Mouse (Mus musculus): ENCODE results near the gene Itm2c. TPM values are rescaled to one million over a fixed set of nuclear protein-coding genes. Genes with fewer than 3 reads are reported as not detected.

Gene Itm2c
- total RNA-seq, 2 experiments from 2014 or later, result 87.2 to 93.8 TPM

DNA sequence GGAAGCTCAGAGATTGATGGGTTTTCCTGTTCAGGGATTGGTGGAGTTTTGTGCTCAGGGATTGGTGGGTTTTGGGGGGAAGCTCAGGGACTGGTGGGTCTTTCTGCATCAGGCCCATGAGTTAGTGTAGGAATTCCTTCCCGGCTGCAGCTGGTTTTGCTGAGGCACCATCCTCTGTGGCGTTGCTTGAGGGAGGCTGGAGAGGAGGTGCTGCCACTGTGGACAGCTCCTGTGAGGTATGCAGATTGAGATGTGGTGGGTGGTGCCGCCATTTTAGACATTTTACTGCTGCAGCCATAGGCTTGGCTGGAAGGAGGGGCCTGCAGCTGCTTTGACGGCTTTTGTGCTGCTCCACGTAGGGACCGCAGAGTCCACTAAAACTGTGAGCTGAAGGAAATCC lies 35.3 kb downstream of the Itm2c start:
- no peak for DNase-seq
- intact Hi-C loops (cut with DNase I), result no loop called here

DNA sequence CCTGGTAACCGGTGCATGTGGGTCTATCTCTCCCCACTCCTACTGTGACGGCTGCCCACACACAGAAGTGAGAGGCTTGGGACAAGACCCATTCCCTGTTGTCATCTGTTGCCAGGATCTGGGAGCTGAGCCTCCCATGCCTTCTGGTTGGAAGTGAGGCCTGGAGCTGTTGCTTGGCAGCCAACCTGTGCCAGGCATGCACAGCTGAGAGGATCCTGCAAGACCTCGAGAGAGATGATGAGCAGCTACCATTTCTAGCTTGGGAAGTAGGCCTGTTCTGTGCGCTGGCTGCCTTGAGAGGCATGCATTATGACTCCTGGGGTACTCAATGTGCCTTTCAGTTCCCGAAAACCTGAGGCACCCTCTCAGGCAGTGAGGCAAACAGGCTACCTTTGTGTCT lies 37.1 kb downstream of the Itm2c start:
- DNase-seq, result no peak
- intact Hi-C loops (cut with DNase I), result no loop called here

DNA sequence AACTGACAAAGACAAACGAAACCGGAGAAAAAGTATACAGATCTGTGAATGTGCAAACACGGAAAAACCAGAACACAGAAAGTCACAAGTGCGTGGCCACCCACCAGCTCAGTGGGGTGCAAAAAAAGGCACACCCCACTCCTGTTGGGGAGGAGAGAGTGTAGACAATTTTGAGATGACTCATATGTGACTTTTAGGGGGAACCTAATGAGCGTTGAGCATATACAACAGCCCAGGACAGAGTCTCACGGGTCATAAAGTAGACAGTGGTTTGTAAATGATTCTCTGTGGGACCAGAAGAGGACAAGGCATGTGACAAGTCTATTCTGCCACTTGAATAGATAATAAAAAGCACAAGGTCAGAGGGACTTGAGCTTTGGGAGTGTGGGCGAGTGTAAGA lies 39.1 kb downstream of the Itm2c start:
- intact Hi-C loops (cut with DNase I), result no loop called here
- no peak for DNase-seq

DNA sequence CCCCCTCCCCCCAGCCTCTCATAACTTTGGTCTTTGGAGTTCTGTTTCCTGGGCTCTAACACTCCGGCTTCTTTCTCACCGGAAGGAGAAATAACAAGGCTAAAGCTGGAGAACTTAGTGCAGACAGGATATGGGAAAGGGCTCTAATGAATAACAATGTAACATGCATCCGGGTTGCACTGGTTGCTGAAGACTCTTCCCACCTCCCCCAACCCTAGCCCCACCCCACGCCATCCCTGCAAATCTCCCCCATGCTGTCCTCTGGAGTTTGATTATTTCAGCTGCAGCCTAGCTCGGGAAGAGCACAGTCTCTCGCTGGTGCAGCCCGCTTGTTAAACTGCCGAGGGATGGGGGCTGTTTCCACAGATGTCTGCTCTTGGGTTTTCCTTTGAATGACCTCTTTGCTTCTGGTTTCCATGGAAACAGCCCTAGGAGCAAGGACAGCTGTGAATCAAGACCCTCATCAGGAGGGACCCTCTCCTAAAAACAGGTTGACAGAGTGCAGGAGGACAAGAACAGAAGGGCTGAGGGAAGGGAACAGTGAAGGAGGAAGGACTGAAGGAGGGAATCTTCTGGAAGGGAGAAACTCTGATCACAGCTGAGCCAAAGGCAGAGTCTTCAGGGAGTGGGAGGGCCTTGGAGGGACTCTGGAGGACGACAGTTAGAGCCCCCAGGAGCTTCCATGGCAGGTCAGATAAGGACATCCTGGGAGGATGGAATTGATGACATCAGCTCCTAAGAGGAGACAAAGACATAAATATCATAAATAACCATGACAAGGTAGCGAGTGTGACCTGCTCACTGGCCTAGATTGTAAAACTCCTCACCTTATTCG lies 39.8 kb downstream of the Itm2c start:
- intact Hi-C loops (cut with DNase I), result loop anchor here (2.0 kb wide), 2 partner anchors 39 to 81 kb away; partner anchors contain the start of gene Itm2c
- no peak for DNase-seq

DNA sequence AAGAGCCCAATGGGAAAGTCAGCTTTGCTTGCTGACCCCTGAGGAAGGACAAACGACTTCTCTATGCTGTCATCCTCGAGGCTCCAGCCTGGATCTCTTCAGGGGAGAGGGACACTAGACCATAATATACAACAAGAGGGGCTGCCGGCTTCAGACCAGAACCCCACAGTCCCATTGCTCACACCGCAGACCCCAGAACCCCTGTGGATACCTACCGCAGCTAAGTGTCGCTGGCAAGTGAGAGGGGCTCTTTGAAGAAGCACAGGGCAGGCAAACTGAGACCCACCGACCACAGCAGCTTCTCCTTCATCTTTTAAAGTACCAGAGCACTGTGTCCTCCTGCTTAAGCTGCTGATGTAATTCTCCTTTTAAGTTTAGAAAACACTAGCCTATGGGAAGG lies 40.5 kb downstream of the Itm2c start:
- intact Hi-C loops (cut with DNase I), result loop anchor here (2.0 kb wide), 2 partner anchors 40 to 82 kb away; partner anchors contain the start of gene Itm2c

DNA sequence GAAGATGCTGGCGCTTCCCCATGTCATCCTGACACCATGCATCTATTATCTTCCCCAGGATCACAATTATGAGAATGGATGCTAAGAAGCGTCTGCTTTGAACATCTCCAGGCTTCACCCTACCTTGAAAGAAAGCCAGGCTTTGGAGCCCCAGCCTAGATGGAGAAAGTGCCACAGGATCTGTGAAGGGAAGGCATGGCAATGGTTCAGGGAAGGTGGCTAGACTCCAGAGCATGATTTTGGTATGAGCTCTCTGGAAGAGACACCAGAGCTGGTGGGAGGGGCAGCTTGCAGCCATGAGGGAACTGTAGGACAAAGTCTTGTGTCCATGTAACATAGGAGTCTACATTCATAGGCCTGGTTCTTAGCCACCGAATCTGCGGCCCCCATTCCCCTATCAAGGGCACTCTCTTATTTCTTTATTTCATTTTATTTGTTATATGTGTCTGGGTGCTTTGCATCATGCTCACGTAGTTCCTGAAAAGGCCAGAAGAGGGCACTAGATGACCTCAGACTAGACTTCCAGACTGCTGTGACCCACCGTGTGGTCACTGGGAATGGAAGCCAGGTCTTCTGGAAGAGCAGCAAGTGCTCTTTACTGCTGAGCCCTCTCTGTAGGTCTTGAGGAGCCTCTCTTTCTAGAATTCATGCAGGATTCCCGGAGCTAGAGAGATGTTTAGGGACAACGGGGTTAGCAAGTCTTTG lies 41.2 kb downstream of the Itm2c start:
- DNase-seq, result peak; percentile 61 to 75
- intact Hi-C loops (cut with DNase I), result loop anchor here (2.0 kb wide), 2 partner anchors 40 to 82 kb away; partner anchors contain the start of gene Itm2c

More for the DNA sequence above, 40.5 kb downstream of the Itm2c start:
- DNase-seq, result no peak

DNA sequence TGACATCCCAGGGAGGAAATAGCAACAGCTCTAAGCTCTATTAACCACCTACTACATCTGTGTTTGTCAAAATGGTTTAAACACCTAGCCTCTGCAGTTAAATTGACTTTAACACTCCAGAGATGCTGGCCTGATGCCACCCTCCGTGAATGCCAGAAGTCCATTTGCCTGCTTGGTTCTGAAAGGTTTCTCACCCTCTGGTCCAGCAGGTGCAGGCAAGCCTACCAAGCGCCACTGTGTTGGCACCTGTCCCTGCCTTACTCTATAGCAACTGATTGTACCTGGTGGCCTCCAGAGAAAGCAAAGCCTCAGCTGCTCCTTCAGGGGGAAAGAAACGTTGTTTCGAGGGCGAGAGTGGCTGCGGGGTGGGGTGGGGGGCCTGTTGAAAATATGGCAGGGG lies 42.2 kb downstream of the Itm2c start:
- intact Hi-C loops (cut with DNase I), result loop anchor here (1.0 kb wide), 1 partner anchor 71 kb away; no protein-coding TSS in a partner anchor
- no peak for DNase-seq

DNA sequence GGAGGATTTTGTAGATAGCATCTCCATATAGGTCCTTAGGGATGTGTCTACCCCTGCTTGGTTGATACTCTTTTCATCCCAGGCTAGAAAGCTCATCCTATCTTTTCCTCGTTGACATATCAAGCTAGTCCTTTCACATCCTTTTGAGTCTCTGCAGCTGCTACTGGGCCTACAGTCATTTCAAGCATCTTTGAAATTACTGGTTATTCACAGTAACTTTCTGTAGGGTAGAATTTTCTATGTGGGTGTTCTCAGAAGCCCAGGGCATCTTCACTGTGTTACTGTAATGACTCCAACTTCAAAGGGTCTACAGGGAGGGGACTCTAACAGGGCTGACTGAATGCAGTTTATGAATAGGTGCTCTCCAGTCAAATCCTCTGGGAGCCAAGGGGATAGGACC lies 43.2 kb downstream of the Itm2c start:
- intact Hi-C loops (cut with DNase I), result no loop called here
- DNase-seq, result no peak

DNA sequence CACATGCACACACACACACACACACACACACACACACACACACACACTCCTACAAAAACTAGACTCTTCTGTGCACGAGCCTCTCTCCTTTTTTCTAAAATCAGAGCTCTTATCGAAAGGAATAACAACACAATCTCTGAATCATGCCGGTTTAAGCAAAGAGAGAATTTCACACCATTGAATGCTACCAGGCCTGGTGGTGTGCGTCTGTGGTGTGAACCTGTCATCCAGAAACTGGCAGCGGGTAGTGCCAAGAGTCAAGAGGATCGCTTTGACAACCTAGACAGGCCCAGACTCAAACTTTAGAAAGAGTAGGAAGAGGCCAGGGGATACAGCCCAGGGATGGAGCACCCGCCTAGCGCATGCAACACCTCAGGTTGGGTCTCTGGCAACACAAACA lies 48.2 kb downstream of the Itm2c start:
- intact Hi-C loops (cut with DNase I), result no loop called here
- DNase-seq, result no peak

DNA sequence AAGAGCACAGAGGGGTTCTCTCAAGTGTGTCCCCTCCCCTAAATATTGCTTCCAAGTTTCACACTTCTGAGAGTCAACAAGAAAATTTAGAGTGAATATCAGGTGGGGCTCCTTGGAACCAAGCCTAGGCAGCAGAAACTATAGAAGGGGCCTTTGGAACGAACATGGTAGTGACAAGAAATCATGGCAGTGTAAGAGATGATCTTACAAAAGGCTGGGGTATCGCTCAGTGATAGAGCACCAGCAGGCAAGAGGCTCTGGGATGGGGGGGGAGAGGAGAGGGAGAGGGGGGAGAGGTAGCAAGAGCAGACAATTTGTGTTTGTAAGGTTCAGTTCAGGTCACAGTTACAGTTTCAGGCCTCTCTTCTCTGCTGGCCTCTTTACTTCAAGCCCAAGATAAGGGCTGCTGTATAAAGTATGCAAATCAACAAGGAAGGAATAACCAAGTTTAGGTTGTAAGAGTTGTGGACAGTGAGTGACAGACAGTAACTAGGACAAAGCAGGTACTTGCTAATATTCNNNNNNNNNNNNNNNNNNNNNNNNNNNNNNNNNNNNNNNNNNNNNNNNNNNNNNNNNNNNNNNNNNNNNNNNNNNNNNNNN lies 55.1 kb downstream of the Itm2c start:
- no peak for DNase-seq
- intact Hi-C loops (cut with DNase I), result no loop called here

DNA sequence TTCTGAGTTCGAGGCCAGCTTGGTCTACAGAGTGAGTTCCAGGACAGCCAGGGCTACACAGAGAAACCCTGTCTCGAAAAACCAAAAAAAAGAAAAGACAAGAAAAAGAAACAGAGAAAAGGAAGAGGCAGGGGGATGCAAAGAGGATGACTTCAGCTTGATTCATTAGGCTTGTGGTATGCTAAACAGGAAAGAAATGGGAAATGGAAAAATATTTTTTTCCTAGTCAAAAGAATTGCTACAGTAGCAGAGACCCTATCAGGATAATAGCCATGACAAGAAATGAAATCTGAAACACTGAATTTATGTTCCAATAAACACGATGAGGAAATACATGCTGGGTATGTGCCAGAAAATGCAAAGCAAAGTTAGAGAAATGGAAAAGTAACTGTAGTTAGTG lies 61.1 kb downstream of the Itm2c start:
- no peak for DNase-seq
- intact Hi-C loops (cut with DNase I), result no loop called here

DNA sequence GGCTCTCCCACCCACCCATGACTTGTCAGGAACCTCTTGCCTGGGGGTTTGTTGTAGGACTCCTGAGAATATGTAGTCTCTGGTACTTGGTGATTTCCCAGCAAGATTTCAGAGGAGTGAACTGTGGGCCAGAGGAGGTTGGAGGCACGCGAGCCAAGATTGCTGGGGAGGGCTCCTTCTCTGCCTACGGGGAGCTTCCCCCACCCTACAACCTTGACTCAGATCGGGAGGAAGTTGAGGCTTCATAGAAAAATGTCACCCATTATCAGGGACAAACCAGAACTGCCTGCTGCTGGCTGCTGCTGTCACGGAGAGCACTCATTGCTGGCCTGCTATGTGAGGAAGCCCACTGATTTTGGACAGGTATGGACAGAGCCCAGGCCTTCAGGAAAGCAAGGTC lies 63.2 kb downstream of the Itm2c start:
- no peak for DNase-seq
- intact Hi-C loops (cut with DNase I), result no loop called here

DNA sequence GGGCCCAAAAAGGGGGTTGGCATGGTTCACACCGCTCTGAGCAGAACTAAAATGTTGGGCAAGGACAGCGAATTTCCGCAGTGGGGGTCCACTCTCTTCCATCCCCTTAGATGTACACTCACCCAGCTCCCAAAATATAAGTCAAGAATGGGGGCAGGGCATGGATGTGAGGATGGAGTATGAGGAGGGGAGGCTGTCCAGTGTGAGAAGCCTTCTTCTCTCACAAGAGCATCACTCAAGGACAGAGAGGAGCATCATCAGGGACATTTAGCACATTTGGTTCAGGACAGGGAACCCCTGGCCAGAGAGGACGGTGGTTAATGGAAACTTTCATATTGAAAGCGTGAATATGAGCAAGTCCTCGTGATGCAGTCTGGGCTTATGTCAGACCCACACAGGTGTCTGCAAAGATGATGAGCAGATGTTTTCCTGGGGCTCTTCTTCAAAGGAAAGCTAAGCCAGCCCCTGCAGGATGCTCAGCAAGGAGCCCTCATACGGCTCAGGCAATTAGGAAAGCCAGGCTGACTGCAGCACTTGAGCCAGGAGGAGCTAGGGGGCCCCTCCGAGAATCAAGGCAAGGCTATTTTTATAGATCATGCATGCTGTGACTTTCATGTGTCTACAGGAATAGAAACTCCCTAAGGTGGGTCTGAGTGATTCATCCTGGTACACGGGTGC lies 64.0 kb downstream of the Itm2c start:
- no peak for DNase-seq
- intact Hi-C loops (cut with DNase I), result no loop called here

Other genes starting within 250 kb of the Itm2c start
- 10 to 100 TPM; 16.2 to 17.4 TPM for gene Sp100, start 244.3 kb upstream of the Itm2c start, total RNA-seq (2021)
- under 1 TPM; 0.76 to 0.80 TPM for gene A630001G21Rik, start 115.6 kb upstream of the Itm2c start, total RNA-seq (2021)
- 100 to 1,000 TPM in 1 of 2 experiments, 10 to 100 TPM in 1; 93.5 to 101 TPM for gene Cab39, start 100.8 kb upstream of the Itm2c start, total RNA-seq (2021)
- not detected for gene 4933407L21Rik, start 34.2 kb downstream of the Itm2c start, total RNA-seq (2021)
- not detected for gene Gpr55, start 66.7 kb downstream of the Itm2c start, total RNA-seq (2021)
- gene Spata3, start 122.5 kb downstream of the Itm2c start, total RNA-seq (2021), result not detected
- gene 2810459M11Rik, start 151.6 kb downstream of the Itm2c start, total RNA-seq (2021), result not detected
- gene Psmd1, start 170.1 kb downstream of the Itm2c start, total RNA-seq (2021), result 100 to 1,000 TPM in 1 of 2 experiments, 10 to 100 TPM in 1; 98.5 to 105 TPM
- gene Htr2b, start 217.7 kb downstream of the Itm2c start, total RNA-seq (2021), result under 1 TPM in 1 of 2 experiments, not detected in 1; 0.20 TPM
- gene Gm21972, start 239.4 kb downstream of the Itm2c start, total RNA-seq (2021), result 1 to 10 TPM; 1.7 to 2.8 TPM

Data from heart, postnatal 14 days (tissue).